Mouse (Mus musculus) adrenal gland, postnatal 14 days (tissue): ENCODE measurements around the gene Uck2. TPM values are rescaled to one million over a fixed set of nuclear protein-coding genes. Genes with fewer than 3 reads are reported as not detected.

ENCODE experiments used
- DNase-seq: peaks from one replicate; pipeline ENCODE4 v3.0.0; 2021; ENCODE audit warnings: mixed read lengths
- microRNA-seq, 2 experiments: library from miRNA; unstranded; fragments of <30 nt; microRNA quantifications; one replicate each; pipeline ENCODE4 v1.2.0; 2021
- total RNA-seq: library from RNA; stranded (reverse); gene quantifications from 2 replicates; pipeline ENCODE4 v1.2.3, GENCODE M21; 2021

Gene Uck2
- total RNA-seq, 1 experiment from 2014 or later, result 65.8 TPM

DNA sequence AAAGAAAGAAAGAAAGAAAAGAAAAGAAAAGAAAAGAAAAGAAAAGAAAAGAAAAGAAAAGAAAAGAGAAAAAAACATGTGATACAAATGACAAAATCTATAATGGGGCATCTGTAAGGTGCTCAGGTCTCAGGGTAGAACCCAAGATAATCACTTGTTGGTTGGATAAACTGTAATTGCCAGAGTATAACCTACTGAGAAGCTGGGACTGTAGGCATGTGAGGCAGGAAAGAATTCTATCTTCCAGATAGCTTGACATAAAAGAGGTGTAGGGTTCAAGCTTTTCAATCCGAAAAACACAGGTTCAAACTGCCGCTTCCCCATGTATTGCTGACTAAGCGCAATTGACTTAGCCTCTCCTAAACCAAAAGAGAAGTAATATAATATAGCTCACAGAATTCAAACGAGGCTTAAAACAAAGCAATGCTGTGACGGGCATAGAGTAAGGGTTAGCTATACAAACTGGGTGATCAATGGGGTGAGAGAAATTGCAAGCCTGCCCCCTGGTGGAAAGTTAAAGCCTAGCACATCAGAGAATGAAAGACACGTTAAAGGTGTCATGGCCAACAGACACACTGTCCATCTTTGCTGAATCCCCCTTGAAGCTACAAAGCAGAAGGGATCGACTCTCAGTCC is 73.0 kb downstream of the Uck2 start:
- peak; percentile 78 for DNase-seq

- no peak for DNase-seq
Observed at GRCm38 (mm10) chr1:167208816-167209215, 76.3 kb downstream of the Uck2 start.

DNA sequence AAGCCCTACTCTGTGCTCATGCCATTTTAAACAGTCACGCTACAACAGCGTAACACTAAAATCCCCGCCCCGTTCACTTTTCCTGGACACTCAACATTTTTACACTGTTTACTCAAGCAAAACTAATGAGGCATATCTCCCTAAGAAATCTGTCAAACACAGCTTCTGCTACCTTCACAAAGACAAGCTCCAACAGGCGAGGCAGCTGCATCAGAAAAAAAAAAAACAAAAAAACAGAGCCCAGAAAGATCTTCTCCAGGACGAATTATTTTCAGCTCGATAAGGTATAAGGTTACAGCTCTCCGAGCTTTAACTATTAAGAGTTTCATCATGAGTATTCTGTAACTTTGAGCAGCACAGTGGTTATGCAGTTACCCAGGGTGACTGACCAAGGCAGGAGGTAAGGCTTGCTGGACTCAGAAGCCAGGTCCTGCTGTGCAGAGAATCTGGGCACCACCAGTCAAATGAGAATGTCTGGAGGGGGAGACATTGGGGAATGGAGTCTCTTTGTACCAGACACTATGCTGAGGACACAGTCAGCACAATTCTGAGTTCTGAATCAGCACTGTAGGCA is 79.9 kb downstream of the Uck2 start:
- no peak for DNase-seq

DNA sequence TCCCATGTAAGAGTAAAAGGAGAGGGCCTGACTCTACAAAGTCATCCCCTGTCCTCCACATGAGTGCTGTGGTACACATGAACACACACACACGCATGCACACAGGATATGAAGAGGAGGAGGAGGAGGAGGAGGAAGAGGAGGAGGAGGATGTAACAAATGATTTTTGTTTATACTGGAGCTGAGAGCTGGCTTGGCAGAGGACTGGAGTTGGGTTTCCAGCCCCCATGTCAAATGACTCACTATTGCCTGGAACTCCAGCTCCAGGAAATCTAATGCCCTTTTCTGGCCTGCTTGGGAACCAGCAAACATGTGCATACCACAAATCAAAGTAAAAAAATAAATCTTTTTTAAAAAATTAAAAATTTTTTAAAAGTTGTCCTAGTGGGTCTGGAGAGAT is 80.7 kb downstream of the Uck2 start:
- no peak for DNase-seq

DNA sequence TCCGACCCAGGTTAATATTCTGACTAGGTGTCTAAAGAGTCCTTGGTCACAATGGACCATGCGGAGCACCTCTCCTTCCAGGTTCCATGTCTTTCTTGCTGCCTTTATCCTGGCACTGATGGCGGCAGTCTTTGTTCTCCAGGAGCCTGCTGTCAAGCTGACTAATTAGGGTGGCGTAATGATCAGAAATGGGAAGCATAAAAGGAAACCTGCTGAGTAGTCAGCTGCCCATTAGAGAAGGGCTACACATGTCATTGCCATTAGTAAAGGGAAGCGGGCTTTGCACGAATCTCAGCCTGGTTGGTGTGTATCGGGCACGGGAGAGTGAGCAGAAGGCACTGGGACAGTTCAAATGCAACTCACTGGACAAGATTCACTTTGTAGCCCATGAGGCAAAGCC is 90.4 kb downstream of the Uck2 start:
- DNase-seq, result no peak

DNA sequence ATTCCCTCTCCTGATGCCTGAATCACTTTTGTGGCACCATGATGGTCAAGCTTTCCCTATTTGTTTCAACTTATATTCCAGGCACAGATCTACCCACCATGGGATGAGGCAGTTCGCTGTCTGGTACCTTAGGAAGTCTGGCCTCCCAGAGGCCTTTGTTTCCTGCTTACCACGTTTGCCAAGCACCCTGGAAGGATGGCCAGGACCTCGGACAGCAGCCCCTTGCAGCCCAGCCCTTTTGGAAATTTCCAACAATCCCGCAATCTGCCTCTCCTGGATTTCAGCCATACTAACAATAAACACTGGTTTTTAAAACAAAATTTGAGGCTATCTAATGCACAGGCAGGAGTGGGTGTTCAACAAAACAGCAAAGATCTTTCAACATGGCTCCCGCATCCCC is 97.3 kb downstream of the Uck2 start:
- peak; percentile 47 for DNase-seq

DNA sequence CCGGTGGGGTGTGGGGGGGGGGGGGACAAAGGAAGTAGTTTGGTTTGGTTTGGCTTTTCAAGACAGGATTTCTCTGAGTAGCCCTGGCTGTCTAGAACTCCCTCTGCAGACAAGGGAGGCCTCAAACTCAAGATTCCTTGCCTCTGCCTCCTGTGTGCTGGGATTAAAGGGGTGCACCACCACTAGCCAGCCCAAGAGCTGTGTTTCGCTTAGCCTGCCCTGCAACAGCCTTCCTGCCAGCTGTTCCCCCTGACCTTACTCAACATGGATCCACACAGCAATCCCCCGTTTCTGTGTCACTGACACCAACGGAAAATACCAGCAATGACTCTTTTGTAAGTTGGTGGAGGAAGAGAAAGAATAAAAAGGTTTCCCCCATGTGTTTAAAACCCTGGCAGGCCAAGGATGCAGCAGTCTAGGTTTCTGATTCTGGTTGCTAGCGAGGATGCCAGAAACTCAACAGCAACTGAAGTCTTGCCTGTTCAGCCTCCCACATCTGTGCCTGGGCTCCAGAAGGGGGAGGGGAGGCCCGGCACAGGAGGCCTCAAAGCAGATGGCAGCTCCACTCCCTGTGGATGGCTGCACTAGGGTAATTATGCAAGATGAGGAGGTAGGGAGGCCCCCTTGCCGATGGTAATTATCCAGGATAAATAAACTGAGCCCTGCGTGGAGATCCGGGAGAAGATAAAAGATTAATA is 103.1 kb downstream of the Uck2 start:
- DNase-seq, result peak; percentile 7

Small RNA genes lying within 50 kb of the gene (microRNA-seq; reads per million reads assigned to microRNA genes)
- gene Mir6347, result 0 reads per million in 2 experiments

Other genes with a start within 250 kb of the Uck2 start
- gene Tmco1, start 23.1 kb upstream of the Uck2 start, total RNA-seq, result 109 and 120 TPM in 2 replicates
- 56.9 and 59.4 TPM in 2 replicates for gene Aldh9a1, start 64.7 kb upstream of the Uck2 start, total RNA-seq
- 69.7 and 75.6 TPM in 2 replicates for gene Mgst3, start 108.5 kb upstream of the Uck2 start, total RNA-seq
- 0.30 TPM in 1 of 2 replicates, not detected in the other for gene Lrrc52, start 181.5 kb upstream of the Uck2 start, total RNA-seq